Mouse (Mus musculus) layer of hippocampus, postnatal 36 days (tissue): Measurements from ENCODE around the gene Ttc36. TPM values are rescaled to one million over a fixed set of nuclear protein-coding genes. Genes with fewer than 3 reads are reported as not detected.

Source experiments
- DNase-seq, 2 experiments: peaks; one replicate each; pipeline ENCODE4 v3.0.0; 2022
- total RNA-seq, 2 experiments: library from RNA; stranded (reverse); gene quantifications; 2 replicates each; pipeline ENCODE4 v1.2.3; 2021

The Ttc36 gene
- total RNA-seq: 1 to 10 TPM in 1 of 2 experiments, under 1 TPM in 1; 0.95 to 1.6 TPM

GRCm38 (mm10) chr9:44802808-44803450 is at the start of gene Ttc36:
TSS of gene Ttc36 (minus strand) at chr9:44803072.
- no peak for DNase-seq

- no peak for DNase-seq
Observed at GRCm38 (mm10) chr9:44847446-44847845, 44.6 kb upstream of the Ttc36 start.

- no peak for DNase-seq
Observed at GRCm38 (mm10) chr9:44841241-44841640, 38.4 kb upstream of the Ttc36 start.

GRCm38 (mm10) chr9:44836439-44836838 is 33.6 kb upstream of the Ttc36 start:
- DNase-seq: peak; percentile 66

- DNase-seq: no peak
Observed at GRCm38 (mm10) chr9:44832356-44832755, 29.5 kb upstream of the Ttc36 start.

- no peak for DNase-seq
Observed at GRCm38 (mm10) chr9:44830506-44830905, 27.6 kb upstream of the Ttc36 start.

GRCm38 (mm10) chr9:44828944-44829343 is 26.1 kb upstream of the Ttc36 start:
- no peak for DNase-seq

- DNase-seq: no peak
Observed at GRCm38 (mm10) chr9:44826660-44827059, 23.8 kb upstream of the Ttc36 start.

- no peak for DNase-seq
Observed at GRCm38 (mm10) chr9:44819920-44820827, 17.3 kb upstream of the Ttc36 start.

GRCm38 (mm10) chr9:44817522-44817921 is 14.7 kb upstream of the Ttc36 start:
- peak in 1 of 2 experiments; percentile 47 for DNase-seq

GRCm38 (mm10) chr9:44814179-44814578 is 11.3 kb upstream of the Ttc36 start:
- no peak for DNase-seq

- no peak for DNase-seq
Observed at GRCm38 (mm10) chr9:44810316-44810715, 7.4 kb upstream of the Ttc36 start.

- DNase-seq: no peak
Observed at GRCm38 (mm10) chr9:44807778-44808177, 4.9 kb upstream of the Ttc36 start.

- DNase-seq: no peak
Observed at GRCm38 (mm10) chr9:44807141-44807540, 4.3 kb upstream of the Ttc36 start.

- no peak for DNase-seq
Observed at GRCm38 (mm10) chr9:44805536-44805935, 2.7 kb upstream of the Ttc36 start.

GRCm38 (mm10) chr9:44804678-44805077 is 1.8 kb upstream of the Ttc36 start:
- DNase-seq: no peak

GRCm38 (mm10) chr9:44801669-44802068 is 1.2 kb downstream of the Ttc36 start:
- no peak for DNase-seq

GRCm38 (mm10) chr9:44799958-44800324 is 2.9 kb downstream of the Ttc36 start:
- DNase-seq: no peak

GRCm38 (mm10) chr9:44799102-44799957 is 3.5 kb downstream of the Ttc36 start, which contains the start of gene Tmem25:
TSS of gene Tmem25 (minus strand) at chr9:44799307.
- peak; percentile 87 to 88 for DNase-seq

GRCm38 (mm10) chr9:44798298-44798697 is 4.6 kb downstream of the Ttc36 start:
- DNase-seq: no peak

GRCm38 (mm10) chr9:44792842-44793241 is 10.0 kb downstream of the Ttc36 start:
- no peak for DNase-seq
